Mouse (Mus musculus): ENCODE results near the gene Fhad1. TPM values are rescaled to one million over a fixed set of nuclear protein-coding genes. Genes with fewer than 3 reads are reported as not detected.
"Not testable (repeated sequence)": the region's sequence is repeated elsewhere in the genome, so short reads cannot be mapped to it uniquely, and the experiment has no call there.

The Fhad1 gene
- polyA plus RNA-seq, 1 experiment from 2014 or later, result 3.6 TPM

DNA sequence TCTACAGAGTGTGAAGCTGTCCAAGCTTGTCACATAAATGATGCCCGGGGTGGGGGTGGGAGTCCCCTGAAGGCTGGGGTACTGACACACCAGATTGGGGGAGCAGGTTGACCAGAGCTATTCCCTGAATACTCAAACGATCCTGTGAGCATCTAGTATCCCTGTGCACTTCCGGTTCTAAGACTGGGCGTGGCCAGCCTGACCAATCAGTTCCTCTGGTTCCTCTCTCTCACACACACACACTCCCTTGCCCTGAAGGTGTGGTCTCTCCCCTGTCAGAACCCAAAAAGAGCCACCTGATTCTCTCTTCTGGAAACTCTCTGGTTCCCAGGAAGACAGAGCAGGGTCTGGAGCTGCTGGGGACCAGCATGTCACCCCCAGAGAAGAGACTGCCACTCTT is 38.4 kb upstream of the Fhad1 start:
- no peak overlapping the region for H3K4me2 ChIP-seq
- no peak overlapping the region for H3K27ac ChIP-seq (replicated peaks)
- H3K4me1 ChIP-seq (replicated peaks), result no peaks in the 10 kb centered on the region
- H3K9ac ChIP-seq, result no peak overlapping the region
- ATAC-seq (ENCODE audit: low read depth), result no peak
- no peak overlapping the region for H3K4me3 ChIP-seq
- 69% methylated on average over 4 of the region's 4 CpGs for WGBS
- no peaks in the 10 kb centered on the region for H3K36me3 ChIP-seq
- H3K27me3 ChIP-seq, result no peaks in the 10 kb centered on the region
- no peaks in the 10 kb centered on the region for H3K9me3 ChIP-seq

DNA sequence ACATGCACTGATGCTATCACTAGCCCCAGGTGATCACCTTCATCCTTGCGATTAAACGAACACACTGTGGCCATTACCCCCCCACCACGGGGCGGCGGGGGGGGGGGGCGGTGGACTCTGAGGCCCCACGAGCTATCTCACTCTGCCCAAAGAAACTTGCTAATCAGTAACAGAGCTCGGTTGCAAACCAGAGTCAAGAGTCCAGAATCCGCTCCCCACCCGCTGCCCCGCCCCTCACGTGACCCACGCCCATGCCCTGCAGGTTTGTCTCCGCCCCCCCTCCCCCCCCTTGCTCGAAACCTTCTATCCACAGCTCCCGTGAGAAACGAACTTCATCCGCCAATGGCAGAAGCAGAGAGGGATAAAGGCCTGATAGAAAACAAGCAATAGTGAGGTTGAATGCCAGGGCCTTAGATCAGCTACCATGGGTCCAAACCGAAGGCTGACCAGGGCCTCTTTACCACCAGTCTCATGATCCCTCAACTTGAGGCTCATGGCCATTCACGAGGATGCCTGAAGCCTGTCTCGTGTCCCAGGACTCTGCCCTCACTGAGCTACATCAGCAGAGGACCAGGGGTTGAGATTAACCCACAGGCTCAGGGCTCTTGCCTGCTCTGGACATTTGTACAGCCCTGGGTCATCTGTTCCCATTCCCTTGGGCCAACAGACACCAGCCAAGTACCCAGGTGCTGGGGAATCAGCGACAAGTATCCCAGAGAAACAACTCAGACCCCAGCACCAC is 37.7 kb upstream of the Fhad1 start:
- H3K4me3 ChIP-seq, result no peak overlapping the region
- no peak overlapping the region for H3K9ac ChIP-seq
- H3K4me2 ChIP-seq, result no peak overlapping the region
- H3K4me1 ChIP-seq (replicated peaks), result no peaks in the 10 kb centered on the region
- H3K36me3 ChIP-seq, result no peaks in the 10 kb centered on the region
- H3K9me3 ChIP-seq, result no peaks in the 10 kb centered on the region
- 55% methylated on average over 22 of the region's 22 CpGs for WGBS
- no peak for ATAC-seq (ENCODE audit: low read depth)
- no peak overlapping the region for H3K27ac ChIP-seq (replicated peaks)
- H3K27me3 ChIP-seq, result no peaks in the 10 kb centered on the region

DNA sequence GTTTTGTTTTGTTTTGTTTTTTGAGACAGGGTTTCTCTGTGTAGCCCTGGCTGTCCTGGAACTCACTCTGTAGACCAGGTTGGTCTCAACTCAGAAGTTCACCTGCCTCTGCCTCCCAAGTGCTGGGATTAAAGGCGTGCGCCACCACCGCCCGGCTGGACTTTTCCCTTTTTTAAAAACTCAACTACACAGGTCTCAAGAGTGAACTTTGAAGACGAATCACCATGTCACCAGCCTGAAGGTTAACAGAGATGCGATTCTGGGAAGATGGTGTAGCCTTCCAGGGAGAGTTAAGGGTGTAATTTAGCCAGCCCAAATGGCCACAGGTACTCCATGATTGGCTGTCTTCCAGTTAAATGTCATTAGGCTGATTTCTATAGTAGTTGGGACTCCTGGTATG is 37.0 kb upstream of the Fhad1 start:
- H3K9me3 ChIP-seq; H3K27me3 ChIP-seq; H3K4me3 ChIP-seq; ATAC-seq (ENCODE audit: low read depth); H3K27ac ChIP-seq (replicated peaks); H3K9ac ChIP-seq; H3K4me2 ChIP-seq; H3K36me3 ChIP-seq; H3K4me1 ChIP-seq (replicated peaks): not testable (repeated sequence)
- 88% methylated on average over 6 of the region's 6 CpGs for WGBS

DNA sequence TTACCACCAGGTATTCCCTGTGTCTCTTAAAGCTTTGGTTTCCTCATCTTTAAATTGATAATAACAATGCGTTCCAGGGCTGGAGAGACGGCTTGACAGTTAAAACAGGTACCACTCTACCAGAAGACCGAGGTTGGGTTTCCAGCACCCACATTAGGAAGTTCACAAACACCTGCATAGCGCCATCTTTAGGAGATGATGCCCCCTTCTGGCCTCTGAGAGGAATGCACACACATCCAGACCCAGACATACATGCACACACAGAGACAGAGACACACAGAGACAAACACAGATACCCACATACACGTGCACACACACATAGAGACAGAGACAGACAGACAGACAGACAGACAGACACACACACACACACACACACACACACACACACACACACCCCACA is 35.1 kb upstream of the Fhad1 start:
- H3K9me3 ChIP-seq, result no peaks in the 10 kb centered on the region
- H3K9ac ChIP-seq, result no peak overlapping the region
- no peaks in the 10 kb centered on the region for H3K36me3 ChIP-seq
- WGBS, result 94% methylated on average over 5 of the region's 5 CpGs
- no peaks in the 10 kb centered on the region for H3K4me1 ChIP-seq (replicated peaks)
- ATAC-seq (ENCODE audit: low read depth), result no peak
- no peak overlapping the region for H3K27ac ChIP-seq (replicated peaks)
- no peaks in the 10 kb centered on the region for H3K27me3 ChIP-seq
- H3K4me3 ChIP-seq, result no peak overlapping the region
- no peak overlapping the region for H3K4me2 ChIP-seq

DNA sequence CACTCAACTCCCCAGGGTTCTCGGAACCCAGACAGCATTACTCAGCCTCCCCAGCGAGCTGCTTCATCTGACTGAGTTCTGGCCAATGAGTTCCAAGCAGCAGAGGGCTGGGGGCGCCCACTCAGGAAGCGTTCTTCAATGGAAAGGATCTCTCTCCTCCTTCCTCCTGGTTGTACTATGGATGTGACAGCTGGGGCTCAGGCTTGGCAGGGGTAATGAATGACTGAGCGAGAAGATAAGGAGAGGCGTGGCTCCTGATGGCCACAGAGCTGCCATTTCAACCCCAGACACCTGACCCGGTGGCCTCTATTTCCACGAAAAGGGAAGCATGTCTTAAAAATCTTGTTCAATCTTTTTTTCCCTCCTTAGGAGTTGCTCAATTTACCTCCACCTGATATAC is 33.5 kb upstream of the Fhad1 start:
- Histone ChIP-seq H3K4me1 (replicated peaks) (peaks cover 3% of the 10 kb centered on the region; the same call in 1 of the 2 replicates), H3K9ac (no peak overlapping the region), H3K27me3 (no peaks in the 10 kb centered on the region), H3K36me3 (no peaks in the 10 kb centered on the region), H3K9me3 (no peaks in the 10 kb centered on the region), H3K4me3 (no peak overlapping the region), H3K4me2 (no peak overlapping the region), H3K27ac (replicated peaks) (no peak overlapping the region)
- WGBS, result 75% methylated on average over 8 of the region's 8 CpGs
- ATAC-seq (ENCODE audit: low read depth), result no peak

DNA sequence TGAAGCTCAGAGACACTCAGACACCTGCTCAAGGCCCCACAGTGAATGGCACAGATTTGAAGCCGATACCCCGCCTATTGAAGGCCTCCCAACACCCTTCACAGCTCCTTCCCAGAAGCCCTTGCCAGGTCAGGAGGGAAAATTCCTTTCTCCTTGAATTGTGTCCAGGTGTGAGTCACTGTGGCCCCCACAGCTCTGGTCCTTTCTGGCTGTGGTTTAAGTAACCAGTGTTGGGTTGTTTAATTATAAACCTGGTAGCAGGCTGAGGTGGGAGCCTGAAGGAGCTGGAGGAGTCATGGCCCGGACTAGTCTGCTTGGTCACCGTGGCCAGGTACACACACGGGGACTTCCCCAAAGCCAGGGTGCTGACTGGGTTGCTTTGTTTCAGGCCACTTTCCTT is 32.1 kb upstream of the Fhad1 start:
- H3K4me1 ChIP-seq (replicated peaks), result peaks cover 3% of the 10 kb centered on the region; the same call in 1 of the 2 replicates
- ATAC-seq (ENCODE audit: low read depth), result no peak
- no peak overlapping the region for H3K4me2 ChIP-seq
- no peak overlapping the region for H3K27ac ChIP-seq (replicated peaks)
- no peak overlapping the region for H3K4me3 ChIP-seq
- H3K9me3 ChIP-seq, result no peaks in the 10 kb centered on the region
- H3K27me3 ChIP-seq, result no peaks in the 10 kb centered on the region
- H3K36me3 ChIP-seq, result no peaks in the 10 kb centered on the region
- H3K9ac ChIP-seq, result no peak overlapping the region
- 93% methylated on average over 5 of the region's 5 CpGs for WGBS

DNA sequence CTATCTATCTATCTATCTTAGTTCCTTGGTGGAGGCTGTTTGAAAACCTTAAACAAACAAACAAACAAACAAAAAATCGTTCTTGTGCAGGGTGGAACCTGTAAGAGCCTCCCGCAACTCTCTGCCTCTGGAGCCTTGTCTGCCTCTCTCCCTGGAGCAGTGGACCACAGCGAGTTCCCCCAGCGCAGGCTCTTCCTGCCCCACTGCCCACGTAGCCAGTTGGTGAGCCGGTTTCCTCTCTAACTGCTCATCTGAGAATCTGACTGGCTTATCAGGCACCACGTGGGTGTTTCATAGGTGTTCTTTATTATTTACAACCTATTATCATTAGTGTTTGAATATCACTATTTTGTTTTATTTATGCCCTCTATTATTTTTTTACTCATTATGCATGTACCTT is 31.6 kb upstream of the Fhad1 start:
- H3K36me3 ChIP-seq, result no peaks in the 10 kb centered on the region
- no peaks in the 10 kb centered on the region for H3K9me3 ChIP-seq
- ATAC-seq (ENCODE audit: low read depth), result no peak
- H3K27me3 ChIP-seq, result no peaks in the 10 kb centered on the region
- 86% methylated on average over 7 of the region's 7 CpGs for WGBS
- H3K4me1 ChIP-seq (replicated peaks), result peaks cover 5% of the 10 kb centered on the region; the same call in 1 of the 2 replicates
- no peak overlapping the region for H3K4me2 ChIP-seq
- H3K27ac ChIP-seq (replicated peaks), result no peak overlapping the region
- no peak overlapping the region for H3K4me3 ChIP-seq
- no peak overlapping the region for H3K9ac ChIP-seq

DNA sequence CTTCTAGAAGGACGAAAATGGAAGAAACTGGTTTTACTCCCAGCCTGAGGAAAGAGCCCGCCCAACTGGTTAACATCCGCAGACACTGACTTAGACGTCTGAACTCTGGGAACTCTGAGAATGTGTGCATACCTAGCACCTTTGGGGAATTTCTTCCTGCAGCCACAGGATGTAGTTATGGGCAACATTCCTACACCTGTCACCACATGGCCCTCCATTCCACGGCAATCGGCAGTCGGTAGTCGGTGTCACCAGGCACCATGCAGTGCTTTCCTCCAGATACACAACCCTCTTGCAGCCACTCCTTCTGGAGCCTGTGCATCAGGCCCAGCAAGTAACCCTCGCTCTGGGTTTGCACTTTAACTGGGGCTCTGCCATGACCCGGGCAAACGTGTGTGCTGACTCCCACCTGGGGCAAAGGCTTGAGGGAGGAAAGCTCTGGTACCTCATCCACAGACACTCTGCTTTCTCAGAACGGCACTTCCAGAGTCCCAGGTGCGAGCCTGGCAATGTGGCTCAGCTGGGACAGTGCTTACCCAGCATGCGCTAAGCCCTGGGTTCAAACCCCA is 30.8 kb upstream of the Fhad1 start:
- H3K9ac ChIP-seq, result no peak overlapping the region
- H3K4me2 ChIP-seq, result no peak overlapping the region
- H3K27me3 ChIP-seq, result no peaks in the 10 kb centered on the region
- no peaks in the 10 kb centered on the region for H3K9me3 ChIP-seq
- no peaks in the 10 kb centered on the region for H3K36me3 ChIP-seq
- no peak overlapping the region for H3K4me3 ChIP-seq
- peaks cover 6% of the 10 kb centered on the region; the same call in 1 of the 2 replicates for H3K4me1 ChIP-seq (replicated peaks)
- WGBS, result 84% methylated on average over 14 of the region's 14 CpGs
- no peak for ATAC-seq (ENCODE audit: low read depth)
- H3K27ac ChIP-seq (replicated peaks), result no peak overlapping the region

DNA sequence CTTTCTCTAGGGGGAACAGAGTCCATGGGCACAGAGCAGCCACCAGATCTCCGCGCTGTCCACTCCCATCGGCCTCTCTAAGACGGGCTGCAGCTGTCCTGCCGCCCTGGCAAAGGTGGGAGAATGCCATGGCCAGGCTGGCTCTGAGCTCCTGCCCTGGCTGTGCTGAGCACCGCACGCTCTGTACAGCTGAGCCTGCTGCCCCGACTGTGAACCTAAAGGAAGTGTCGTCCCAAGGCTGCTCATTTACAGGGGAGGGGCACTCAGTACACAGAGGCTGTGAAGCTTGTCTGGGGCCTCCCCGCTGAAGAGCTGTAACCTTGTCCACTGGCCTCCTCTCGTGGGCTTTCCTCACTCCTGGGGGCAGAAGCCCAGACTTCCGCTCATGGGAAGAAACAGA is 29.6 kb upstream of the Fhad1 start:
- ATAC-seq (ENCODE audit: low read depth), result no peak
- Histone ChIP-seq H3K36me3 (no peaks in the 10 kb centered on the region), H3K4me3 (no peak overlapping the region), H3K4me1 (replicated peaks) (peaks cover 6% of the 10 kb centered on the region; the same call in 1 of the 2 replicates), H3K9ac (no peak overlapping the region), H3K27me3 (no peaks in the 10 kb centered on the region), H3K4me2 (no peak overlapping the region), H3K9me3 (no peaks in the 10 kb centered on the region), H3K27ac (replicated peaks) (no peak overlapping the region)
- 67% methylated on average over 12 of the region's 12 CpGs for WGBS

DNA sequence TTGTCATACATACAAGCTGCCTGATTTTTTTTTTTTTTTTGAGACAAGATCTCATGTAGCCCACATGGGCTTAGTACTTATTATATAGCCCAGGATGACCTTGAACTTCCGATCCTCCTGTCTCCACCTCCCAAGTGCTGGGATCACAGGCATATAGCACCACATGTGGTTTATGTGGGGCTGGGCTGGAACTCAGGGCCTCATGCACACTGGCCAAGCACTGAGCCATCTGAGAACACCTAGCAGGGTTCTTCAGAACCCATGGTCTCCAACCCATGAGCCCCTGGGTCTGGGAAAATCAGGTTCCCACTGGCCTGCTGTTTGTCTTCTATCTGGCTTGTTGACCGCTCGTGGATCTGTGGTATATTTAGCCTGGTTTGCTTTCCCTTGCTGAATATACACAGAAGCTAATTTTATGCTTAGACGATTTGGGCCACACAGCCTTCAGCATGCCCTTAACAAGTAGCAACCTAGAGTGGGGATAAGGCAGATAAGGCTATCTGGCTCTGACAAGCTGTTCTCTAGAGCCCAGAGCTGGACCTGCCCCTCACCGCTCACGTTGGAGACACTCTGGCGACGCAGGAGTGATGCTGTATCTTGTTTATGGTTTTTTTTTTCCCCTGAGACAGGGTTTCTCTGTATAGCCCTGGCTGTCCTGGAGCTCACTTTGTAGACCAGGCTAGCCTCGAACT is 24.9 kb upstream of the Fhad1 start:
- Histone ChIP-seq H3K36me3 (no peaks in the 10 kb centered on the region), H3K9me3 (no peaks in the 10 kb centered on the region), H3K4me3 (no peak overlapping the region), H3K27me3 (no peaks in the 10 kb centered on the region), H3K4me2 (no peak overlapping the region), H3K27ac (replicated peaks) (no peak overlapping the region), H3K9ac (no peak overlapping the region), H3K4me1 (replicated peaks) (peaks cover 13% of the 10 kb centered on the region; the same call in 1 of the 2 replicates)
- WGBS, result 91% methylated on average over 9 of the region's 9 CpGs
- no peak for ATAC-seq (ENCODE audit: low read depth)

DNA sequence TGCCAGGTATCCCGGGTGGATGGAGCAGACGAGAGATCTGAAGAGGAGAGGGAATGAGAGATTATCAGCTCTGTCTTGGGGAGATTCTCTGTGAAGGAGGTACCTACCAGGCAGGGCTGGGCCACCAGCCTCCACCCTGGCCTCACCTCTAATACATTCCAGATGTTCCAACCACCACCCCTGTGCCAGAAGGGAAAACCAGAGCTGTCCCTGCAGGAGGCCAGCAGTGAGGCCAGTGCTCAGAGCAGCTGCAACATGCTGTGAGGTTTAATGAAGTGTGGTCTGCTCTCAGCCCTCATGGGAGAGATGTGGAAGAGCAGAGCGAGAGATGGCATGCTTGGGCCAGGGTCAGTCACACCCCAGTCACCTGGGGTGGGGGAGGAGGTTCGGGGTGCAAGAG is 23.0 kb upstream of the Fhad1 start:
- no peak for ATAC-seq (ENCODE audit: low read depth)
- no peaks in the 10 kb centered on the region for H3K36me3 ChIP-seq
- H3K4me2 ChIP-seq, result no peak overlapping the region
- H3K4me1 ChIP-seq (replicated peaks), result peaks cover 9% of the 10 kb centered on the region; the same call in 1 of the 2 replicates
- WGBS, result 71% methylated on average over 4 of the region's 4 CpGs
- no peaks in the 10 kb centered on the region for H3K9me3 ChIP-seq
- no peak overlapping the region for H3K27ac ChIP-seq (replicated peaks)
- H3K4me3 ChIP-seq, result no peak overlapping the region
- H3K27me3 ChIP-seq, result no peaks in the 10 kb centered on the region
- no peak overlapping the region for H3K9ac ChIP-seq

DNA sequence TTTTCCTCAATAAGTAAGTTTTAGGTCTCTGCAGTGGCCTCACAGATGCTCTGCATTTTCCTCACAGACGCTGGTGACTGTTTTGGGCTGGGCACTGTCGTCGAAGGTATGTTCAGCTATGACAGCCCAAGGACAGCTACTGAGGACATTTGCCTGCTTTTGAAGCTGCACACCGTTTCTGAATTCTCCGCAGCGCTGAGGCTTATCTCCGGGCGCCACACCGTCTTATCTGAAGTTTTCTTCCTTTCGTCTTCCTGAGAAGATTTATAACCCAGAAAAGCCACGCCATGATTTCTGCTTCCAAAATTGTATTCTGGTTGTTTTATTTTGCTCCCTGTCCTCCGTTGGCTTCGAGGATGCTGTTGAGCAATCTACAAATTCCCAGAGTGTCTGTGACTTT is 13.7 kb upstream of the Fhad1 start:
- no peaks in the 10 kb centered on the region for H3K4me1 ChIP-seq (replicated peaks)
- no peaks in the 10 kb centered on the region for H3K9me3 ChIP-seq
- no peak overlapping the region for H3K9ac ChIP-seq
- no peak overlapping the region for H3K27ac ChIP-seq (replicated peaks)
- H3K4me2 ChIP-seq, result no peak overlapping the region
- ATAC-seq (ENCODE audit: low read depth), result no peak
- no peaks in the 10 kb centered on the region for H3K27me3 ChIP-seq
- WGBS, result 84% methylated on average over 13 of the region's 13 CpGs
- no peaks in the 10 kb centered on the region for H3K36me3 ChIP-seq
- no peak overlapping the region for H3K4me3 ChIP-seq
